Mouse (Mus musculus) ES-E14 (cell line): ENCODE data around the gene Cisd1.

Experiments used
- CHD2 ChIP-seq: IDR thresholded peaks from 2 replicates; pipeline ENCODE4 v1.6.1; 2014; ENCODE audit warnings: mild to moderate bottlenecking, low read depth, low read length, inconsistent platforms
- MAFK ChIP-seq: IDR thresholded peaks from 2 replicates; pipeline ENCODE4 v1.6.1; 2014; ENCODE audit warnings: mild to moderate bottlenecking, low read depth, low read length, inconsistent platforms; ENCODE audit not compliant: insufficient read depth
- ZC3H11A ChIP-seq: IDR thresholded peaks from 2 replicates; pipeline ENCODE4 v1.6.1; 2012; ENCODE audit warnings: low read depth, mild to moderate bottlenecking, inconsistent platforms, low read length, borderline replicate concordance
- ZNF384 ChIP-seq: IDR thresholded peaks from 2 replicates; pipeline ENCODE4 v1.6.1; 2012; ENCODE audit warnings: low read depth, low read length, inconsistent platforms

DNA sequence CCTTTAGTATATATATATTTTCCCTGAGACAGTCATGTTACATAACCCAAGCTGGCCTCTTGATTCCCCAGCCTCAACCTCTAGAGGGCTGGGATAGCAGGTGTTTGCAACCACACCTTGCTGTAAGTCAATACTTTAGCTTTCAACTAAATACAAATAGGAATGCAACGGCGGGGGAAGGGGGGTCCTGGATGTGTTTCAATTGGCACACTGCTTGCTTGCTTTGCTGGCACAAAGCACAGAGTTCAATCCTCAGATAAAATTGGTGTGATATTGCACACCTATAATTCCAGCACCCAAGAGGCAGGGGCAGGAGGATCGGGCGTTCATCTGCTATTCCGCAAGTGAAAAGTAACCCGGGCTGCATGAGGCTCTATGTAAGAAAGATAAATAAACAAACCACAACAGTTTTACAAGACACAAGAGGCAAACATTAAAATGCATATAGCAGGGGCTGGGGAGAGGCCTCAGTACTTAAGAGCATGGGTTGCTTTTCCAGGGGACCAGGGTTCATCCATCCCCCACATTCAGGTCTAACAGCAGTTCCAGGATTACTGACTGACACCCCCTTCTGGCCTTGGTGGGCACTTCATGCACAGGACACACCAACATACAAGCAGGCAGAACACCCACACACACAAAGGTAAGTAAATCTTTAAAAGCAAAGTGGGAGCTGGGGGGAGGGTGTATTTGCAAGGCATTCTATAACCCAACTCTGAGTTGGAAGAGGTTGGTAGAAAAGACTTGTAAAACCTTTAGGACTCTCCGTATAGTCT is 2.5 kb downstream of the Cisd1 start:
- TF ChIP-seq ZNF384 (no peak), ZC3H11A (no peak), CHD2 (no peak), MAFK (no peak)
